Mouse (Mus musculus): ENCODE measurements around the gene Acsbg2.

Gene Acsbg2

DNA sequence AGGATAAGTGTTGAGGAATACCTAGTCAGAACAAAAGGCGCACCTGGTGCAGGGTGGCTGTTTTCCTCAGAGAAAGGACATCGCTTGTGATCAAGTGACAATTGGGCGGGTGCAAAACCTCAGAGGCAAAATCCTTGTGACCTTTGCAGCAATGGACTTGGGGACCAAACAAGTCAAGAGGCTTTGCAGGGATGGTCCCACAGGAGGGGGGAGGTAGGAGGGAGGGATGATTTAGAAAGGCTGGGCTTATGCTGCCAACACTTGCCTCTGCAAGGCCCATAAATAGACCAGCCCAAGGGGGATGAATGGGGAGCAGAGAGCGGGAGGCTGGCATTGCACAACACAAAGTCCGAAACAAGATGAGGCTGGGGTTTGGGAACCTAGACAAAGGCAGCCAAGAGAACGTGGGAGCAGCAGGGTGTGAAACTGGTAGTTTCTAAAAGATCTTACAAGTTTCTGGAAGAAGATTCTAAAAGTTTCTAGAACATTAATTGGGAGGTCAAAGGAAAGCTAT, 55.2 kb downstream of the Acsbg2 start:
- DNase-seq: no peak

- DNase-seq: peak; percentile 22 to 69
These were observed 56.1 kb downstream of the Acsbg2 start for GRCm38 (mm10) chr17:56818067-56818636.

- no peak for DNase-seq
These were observed 59.2 kb downstream of the Acsbg2 start for GRCm38 (mm10) chr17:56815057-56815345.

- peak; percentile 56 to 75 for DNase-seq
These were observed 59.8 kb downstream of the Acsbg2 start for GRCm38 (mm10) chr17:56814316-56815056.

- peak; percentile 88 for DNase-seq
These were observed 64.0 kb downstream of the Acsbg2 start for GRCm38 (mm10) chr17:56810245-56810644.

DNA sequence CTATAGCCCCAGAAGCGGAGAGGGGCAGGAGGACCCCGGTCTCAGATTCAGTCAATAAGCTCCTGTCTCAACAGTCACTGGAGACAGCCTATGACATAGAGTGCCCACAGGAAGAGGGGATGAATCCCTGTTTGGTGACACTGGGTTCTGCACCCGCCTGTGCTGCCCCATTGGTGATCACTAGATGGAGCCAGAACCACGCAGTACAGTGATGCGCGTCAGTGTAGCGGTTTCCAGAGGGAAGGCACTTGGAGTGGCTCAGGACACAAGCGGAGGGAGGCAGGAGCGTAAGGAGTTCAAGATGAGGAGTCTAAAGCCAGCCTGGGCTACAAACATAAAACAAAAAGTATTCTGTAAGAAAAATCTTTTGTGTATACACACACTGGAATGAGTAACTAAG, 65.7 kb downstream of the Acsbg2 start:
- peak; percentile 67 to 85 for DNase-seq

DNA sequence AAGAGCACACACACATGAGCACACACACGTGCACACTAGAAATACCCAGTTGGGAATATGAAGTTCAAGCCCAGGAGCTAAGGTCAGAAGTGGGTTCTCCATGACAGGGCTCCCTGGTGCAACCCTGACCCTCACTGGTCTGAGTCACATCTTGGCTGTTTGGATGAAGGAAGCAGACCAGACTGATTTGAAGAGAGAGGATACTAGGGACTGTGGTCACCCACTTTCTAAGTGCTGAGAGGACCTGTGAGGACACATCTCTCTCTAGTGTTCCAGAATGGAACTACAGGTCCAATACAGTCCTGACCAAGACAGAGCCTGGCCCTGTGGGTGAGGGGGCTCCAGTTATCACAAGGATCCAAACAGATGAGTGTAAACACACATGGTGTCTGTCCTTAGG, 68.5 kb downstream of the Acsbg2 start:
- DNase-seq: no peak

GRCm38 (mm10) chr17:56804952-56805351, 69.3 kb downstream of the Acsbg2 start:
- no peak for DNase-seq

GRCm38 (mm10) chr17:56802065-56802464, 72.2 kb downstream of the Acsbg2 start:
- no peak for DNase-seq

DNA sequence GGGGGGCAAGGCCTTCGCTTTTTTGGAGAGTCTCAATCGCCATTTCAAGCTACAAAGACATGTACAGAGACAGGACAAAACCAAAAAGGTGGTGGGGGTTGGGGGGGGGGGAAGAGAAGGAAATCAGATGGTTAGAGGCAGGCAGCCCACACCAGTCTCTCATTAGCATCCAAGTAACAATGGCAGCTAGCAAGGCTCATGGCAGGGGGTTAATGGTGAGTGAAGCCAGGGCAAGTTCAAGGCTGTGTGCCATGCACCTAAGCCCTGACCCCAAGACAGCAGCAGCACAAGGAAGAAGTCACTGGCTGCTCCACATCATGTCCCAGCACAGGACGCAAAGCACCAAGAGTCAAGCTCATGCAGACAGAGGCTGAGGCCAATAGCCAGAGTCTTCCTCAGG, 75.0 kb downstream of the Acsbg2 start:
- no peak for DNase-seq

GRCm38 (mm10) chr17:56793614-56794319, 80.5 kb downstream of the Acsbg2 start:
- no peak for DNase-seq
